Comparison of ENCODE assay signal across 7 mouse cellular contexts in genomic region chr19:43879401-43880212, GRCm38 (mm10).
DNase-seq lines count a peak whose midpoint lies in the region; ATAC-seq and TF ChIP-seq lines count a peak whose summit lies in the region.

No protein-coding gene starts in this region.

- H3K9me3 ChIP-seq in hindbrain, postnatal 0 days (ENCODE audit: low read length): no peaks in the 10 kb centered on the region
- H3K9me3 ChIP-seq in midbrain, embryonic 10.5 days (replicated peaks): peaks cover 3% of the 10 kb centered on the region; the same call in 1 of the 2 replicates

- TF ChIP-seq CTCF in hindbrain, postnatal 0 days (IDR thresholded peaks at IDR 0.05; ENCODE audit: low read depth): peak; percentile 21; the same call in 1 of the 2 replicates

- intact Hi-C loops in gastrocnemius, postnatal 14 days (cut with DNase I; ENCODE audit: low total_unique reads): no loop called here
- intact Hi-C loops in left cerebral cortex, postnatal 4 days (cut with DNase I): loop anchor here (10.0 kb wide), 1 partner anchor 65 kb away; the partner anchor contains the start of gene Dnmbp

- H3K4me3 ChIP-seq in hindbrain, postnatal 0 days (ENCODE audit: low read length): peak overlapping the region; percentile 77
- H3K4me3 ChIP-seq in midbrain, embryonic 10.5 days: peak overlapping the region; percentile 78

- peak overlapping the region; percentile 77 for H3K4me2 ChIP-seq in hindbrain, postnatal 0 days (ENCODE audit: low read depth, low read length)

- ATAC-seq in common myeloid progenitor, adult 5-6 weeks (replicated peaks; ENCODE audit: low read depth, poor library complexity, severe bottlenecking): peak; percentile 43; the same call in 1 of the 2 replicates
- peak; percentile 93 for ATAC-seq in hindbrain, postnatal 0 days

- no peaks in the 10 kb centered on the region for H3K27me3 ChIP-seq in hindbrain, postnatal 0 days (ENCODE audit: insufficient read depth, low read length)
- H3K27me3 ChIP-seq in midbrain, embryonic 10.5 days (ENCODE audit: low read depth, poor library complexity, severe bottlenecking): no peaks in the 10 kb centered on the region
- peaks cover 2% of the 10 kb centered on the region; the same call in 1 of the 2 replicates for H3K27me3 ChIP-seq in splenic B cell, adult 2 months (ENCODE audit: control insufficient read depth, insufficient read depth, low read length, poor library complexity, severe bottlenecking)

- 1% methylated on average over 41 of the region's 41 CpGs for WGBS in hindbrain, postnatal 0 days
- WGBS in midbrain, embryonic 10.5 days: 1% methylated on average over 41 of the region's 41 CpGs

- H3K27ac ChIP-seq in hindbrain, postnatal 0 days: peak overlapping the region; percentile 86
- peak overlapping the region; percentile 97 for H3K27ac ChIP-seq in midbrain, embryonic 10.5 days (replicated peaks)

- peak overlapping the region; percentile 66 for H3K9ac ChIP-seq in hindbrain, postnatal 0 days (replicated peaks; ENCODE audit: low read length)

- no peaks in the 10 kb centered on the region for H3K36me3 ChIP-seq in hindbrain, postnatal 0 days (ENCODE audit: insufficient read depth, low read length)
- H3K36me3 ChIP-seq in midbrain, embryonic 10.5 days: peaks cover 7% of the 10 kb centered on the region
- no peaks in the 10 kb centered on the region for H3K36me3 ChIP-seq in splenic B cell, adult 2 months (ENCODE audit: control insufficient read depth, insufficient read depth, low read length, poor library complexity, severe bottlenecking)

- no peaks in the 10 kb centered on the region; the same call in none of the 2 replicates for H3K4me1 ChIP-seq in hindbrain, postnatal 0 days (ENCODE audit: insufficient read depth, low read length)
- H3K4me1 ChIP-seq in midbrain, embryonic 10.5 days: peaks cover 80% of the 10 kb centered on the region

- peak; percentile 85 for DNase-seq in adrenal gland, postnatal 10 days
- DNase-seq in gastrocnemius, postnatal 14 days: peak; percentile 86
- DNase-seq in hindbrain, postnatal 0 days (ENCODE audit: low spot score): peak; percentile 93
- peak; percentile 91 for DNase-seq in left cerebral cortex, postnatal 4 days
- peak; percentile 92 for DNase-seq in midbrain, embryonic 10.5 days (ENCODE audit: low spot score)
- DNase-seq in splenic B cell, adult 2 months (ENCODE audit: low read depth, low spot score): peak; percentile 5

Comparison
In these comparisons a context has a peak if more than half of its experiments do, and no peak if none do; other contexts are left out.
1. Peak in every context shown above with its lines: DNase-seq, ATAC-seq, H3K4me3 ChIP-seq and H3K27ac ChIP-seq.
2. DNase-seq: peak in every context shown above with its lines; median percentile 93 in hindbrain, postnatal 0 days; 92 in midbrain, embryonic 10.5 days; 91 in left cerebral cortex, postnatal 4 days; 86 in gastrocnemius, postnatal 14 days; 85 in adrenal gland, postnatal 10 days; 5 in splenic B cell, adult 2 months.